Mouse (Mus musculus): ENCODE measurements at regions not wholly inside any gene's neighbourhood (a gene's known extent, or its start where the extent isn't known, plus 50 kb on each side); places are given as distances from the start of the nearest gene placed in this dataset.
A peak's percentile ranks its signal among the peaks of the same experiment; 100 is the strongest.

GRCm38 (mm10) chr9:61618510-61619249 lies 246.5 kb downstream of the Tle3 start:
- H3K36me3 ChIP-seq: no peaks in the 10 kb centered on the region
- H3K9ac ChIP-seq (replicated peaks): no peak overlapping the region
- WGBS: 34% methylated on average over 12 of the region's 12 CpGs
- no peak overlapping the region for H3K27ac ChIP-seq
- ATAC-seq: peak; percentile 32; the same call in 1 of the 2 replicates
- H3K27me3 ChIP-seq: 0 out of 2 replicates have a peak, but pooled peaks cover 19% of the 10 kb centered on the region
- H3K9me3 ChIP-seq: no peaks in the 10 kb centered on the region
- H3K4me3 ChIP-seq (replicated peaks): no peak overlapping the region
- no peak overlapping the region for H3K4me2 ChIP-seq (replicated peaks)
- H3K4me1 ChIP-seq (replicated peaks): peaks cover 51% of the 10 kb centered on the region

GRCm38 (mm10) chr9:61617979-61618378 lies 245.8 kb downstream of the Tle3 start:
- WGBS: 74% methylated on average over 8 of the region's 8 CpGs
- H3K27ac ChIP-seq: no peak overlapping the region
- 0 out of 2 replicates have a peak, but pooled peaks cover 19% of the 10 kb centered on the region for H3K27me3 ChIP-seq
- no peak for ATAC-seq
- H3K4me1 ChIP-seq (replicated peaks): peaks cover 45% of the 10 kb centered on the region
- no peak overlapping the region for H3K4me2 ChIP-seq (replicated peaks)
- H3K4me3 ChIP-seq (replicated peaks): no peak overlapping the region
- H3K36me3 ChIP-seq: no peaks in the 10 kb centered on the region
- H3K9me3 ChIP-seq: no peaks in the 10 kb centered on the region
- no peak overlapping the region for H3K9ac ChIP-seq (replicated peaks)

GRCm38 (mm10) chr9:61615556-61615955 lies 243.4 kb downstream of the Tle3 start:
- Histone ChIP-seq H3K27ac (no peak overlapping the region), H3K36me3 (no peaks in the 10 kb centered on the region), H3K9me3 (no peaks in the 10 kb centered on the region), H3K4me2 (replicated peaks) (no peak overlapping the region), H3K27me3 (0 out of 2 replicates have a peak, but pooled peaks cover 16% of the 10 kb centered on the region), H3K9ac (replicated peaks) (no peak overlapping the region), H3K4me1 (replicated peaks) (peaks cover 22% of the 10 kb centered on the region), H3K4me3 (replicated peaks) (no peak overlapping the region)
- WGBS: 64% methylated on average over 4 of the region's 4 CpGs
- no peak for ATAC-seq

- H3K27ac ChIP-seq: no peak overlapping the region
- no peaks in the 10 kb centered on the region for H3K36me3 ChIP-seq
- H3K9me3 ChIP-seq: no peaks in the 10 kb centered on the region
- peaks cover 11% of the 10 kb centered on the region for H3K4me1 ChIP-seq (replicated peaks)
- ATAC-seq: no peak
- H3K4me2 ChIP-seq (replicated peaks): no peak overlapping the region
- no peak overlapping the region for H3K9ac ChIP-seq (replicated peaks)
- peaks cover 16% of the 10 kb centered on the region for H3K27me3 ChIP-seq
- 84% methylated on average over 5 of the region's 5 CpGs for WGBS
- H3K4me3 ChIP-seq (replicated peaks): no peak overlapping the region
Measured at GRCm38 (mm10) chr9:61607576-61607975, 235.4 kb downstream of the Tle3 start.

- peaks cover 13% of the 10 kb centered on the region for H3K27me3 ChIP-seq
- H3K4me2 ChIP-seq (replicated peaks): no peak overlapping the region
- H3K36me3 ChIP-seq: no peaks in the 10 kb centered on the region
- ATAC-seq: no peak
- no peak overlapping the region for H3K27ac ChIP-seq
- peaks cover 22% of the 10 kb centered on the region for H3K4me1 ChIP-seq (replicated peaks)
- no peak overlapping the region for H3K9ac ChIP-seq (replicated peaks)
- 50% methylated on average over 7 of the region's 7 CpGs for WGBS
- H3K9me3 ChIP-seq: no peaks in the 10 kb centered on the region
- no peak overlapping the region for H3K4me3 ChIP-seq (replicated peaks)
Measured at GRCm38 (mm10) chr9:61602353-61602978, 230.3 kb downstream of the Tle3 start.

GRCm38 (mm10) chr9:61601911-61602310 lies 229.7 kb downstream of the Tle3 start:
- ATAC-seq: no peak

GRCm38 (mm10) chr9:61597287-61597686 lies 225.1 kb downstream of the Tle3 start:
- 21% methylated on average over 7 of the region's 7 CpGs for WGBS
- Histone ChIP-seq H3K36me3 (no peaks in the 10 kb centered on the region), H3K4me2 (replicated peaks) (no peak overlapping the region), H3K27ac (no peak overlapping the region), H3K9ac (replicated peaks) (no peak overlapping the region), H3K4me3 (replicated peaks) (no peak overlapping the region), H3K27me3 (0 out of 2 replicates have a peak, but pooled peaks cover 4% of the 10 kb centered on the region), H3K9me3 (no peaks in the 10 kb centered on the region), H3K4me1 (replicated peaks) (peaks cover 39% of the 10 kb centered on the region)
- ATAC-seq: 0 out of 2 replicates have a peak, but pooled peaks have one; percentile 30

More at GRCm38 (mm10) chr9:61601911-61602310, 229.7 kb downstream of the Tle3 start:
- H3K27me3 ChIP-seq: peaks cover 14% of the 10 kb centered on the region
- H3K9me3 ChIP-seq: no peaks in the 10 kb centered on the region
- H3K9ac ChIP-seq (replicated peaks): no peak overlapping the region
- WGBS: 77% methylated on average over 6 of the region's 6 CpGs
- no peaks in the 10 kb centered on the region for H3K36me3 ChIP-seq
- H3K27ac ChIP-seq: no peak overlapping the region
- H3K4me3 ChIP-seq (replicated peaks): no peak overlapping the region
- H3K4me2 ChIP-seq (replicated peaks): no peak overlapping the region
- peaks cover 28% of the 10 kb centered on the region for H3K4me1 ChIP-seq (replicated peaks)

- Histone ChIP-seq H3K9ac (replicated peaks) (no peak overlapping the region), H3K27ac (no peak overlapping the region), H3K4me3 (replicated peaks) (no peak overlapping the region), H3K27me3 (0 out of 2 replicates have a peak, but pooled peaks cover 4% of the 10 kb centered on the region), H3K4me1 (replicated peaks) (peaks cover 37% of the 10 kb centered on the region), H3K36me3 (no peaks in the 10 kb centered on the region), H3K4me2 (replicated peaks) (no peak overlapping the region), H3K9me3 (no peaks in the 10 kb centered on the region)
- WGBS: 44% methylated on average over 17 of the region's 17 CpGs
- 0 out of 2 replicates have a peak, but pooled peaks have one; percentile 6 for ATAC-seq
Measured at GRCm38 (mm10) chr9:61596410-61597108, 224.4 kb downstream of the Tle3 start.

- no peak overlapping the region for H3K9ac ChIP-seq (replicated peaks)
- 0 out of 2 replicates have a peak, but pooled peaks cover 4% of the 10 kb centered on the region for H3K27me3 ChIP-seq
- H3K4me1 ChIP-seq (replicated peaks): peaks cover 37% of the 10 kb centered on the region
- H3K4me2 ChIP-seq (replicated peaks): no peak overlapping the region
- no peaks in the 10 kb centered on the region for H3K9me3 ChIP-seq
- H3K4me3 ChIP-seq (replicated peaks): no peak overlapping the region
- no peak overlapping the region for H3K27ac ChIP-seq
- WGBS: 77% methylated on average over 9 of the region's 9 CpGs
- no peak for ATAC-seq
- H3K36me3 ChIP-seq: no peaks in the 10 kb centered on the region
Measured at GRCm38 (mm10) chr9:61595170-61595967, 223.2 kb downstream of the Tle3 start.

GRCm38 (mm10) chr9:61593991-61594390 lies 221.8 kb downstream of the Tle3 start:
- no peak overlapping the region for H3K4me2 ChIP-seq (replicated peaks)
- ATAC-seq: 0 out of 2 replicates have a peak, but pooled peaks have one; percentile 34
- WGBS: 61% methylated on average over 6 of the region's 6 CpGs

GRCm38 (mm10) chr9:61589727-61590299 lies 217.6 kb downstream of the Tle3 start:
- H3K9ac ChIP-seq (replicated peaks): no peak overlapping the region
- no peak overlapping the region for H3K4me2 ChIP-seq (replicated peaks)
- H3K9me3 ChIP-seq: no peaks in the 10 kb centered on the region
- ATAC-seq: no peak
- 0 out of 2 replicates have a peak, but pooled peaks cover 8% of the 10 kb centered on the region for H3K27me3 ChIP-seq
- no peak overlapping the region for H3K27ac ChIP-seq
- H3K4me3 ChIP-seq (replicated peaks): no peak overlapping the region
- 94% methylated on average over 10 of the region's 10 CpGs for WGBS
- H3K36me3 ChIP-seq: no peaks in the 10 kb centered on the region
- H3K4me1 ChIP-seq (replicated peaks): peaks cover 16% of the 10 kb centered on the region

More at GRCm38 (mm10) chr9:61593991-61594390, 221.8 kb downstream of the Tle3 start:
- peak overlapping the region; percentile 40; the same call in 1 of the 2 replicates for H3K27ac ChIP-seq
- no peaks in the 10 kb centered on the region for H3K9me3 ChIP-seq
- H3K4me3 ChIP-seq (replicated peaks): no peak overlapping the region
- no peak overlapping the region for H3K9ac ChIP-seq (replicated peaks)
- 0 out of 2 replicates have a peak, but pooled peaks cover 4% of the 10 kb centered on the region for H3K27me3 ChIP-seq
- peaks cover 31% of the 10 kb centered on the region for H3K4me1 ChIP-seq (replicated peaks)
- H3K36me3 ChIP-seq: no peaks in the 10 kb centered on the region
